Comparison of ENCODE assay signal across 21 mouse cellular contexts in genomic region chr2:57522465-57522864, GRCm38 (mm10).
"Had no signal": no experiment of that assay in that cellular context is flagged by ENCODE, and none has a peak within 500 bp of the region (broad histone marks: within the 10 kb centered on the region; RNA-seq: fewer than 3 reads in every experiment).

No protein-coding gene starts in this region.

- H3K27ac ChIP-seq: kidney, embryonic 15.5 days; limb, embryonic 12.5 days; limb, embryonic 15.5 days; liver, embryonic 14.5 days; macrophage; midbrain, embryonic 12.5 days; neural tube, embryonic 13.5 days had no signal

- ATAC-seq: liver, postnatal 0 days; lung, postnatal 0 days had no signal

- DNase-seq: kidney, adult 8-10 months; kidney, postnatal 10 days; kidney, postnatal 36 days; layer of hippocampus, postnatal 36 days; left cerebral cortex, postnatal 4 days; liver, postnatal 0 days; lung, embryonic 14.5 days; right cerebral cortex, postnatal 25 days; spleen, adult 18-20 months; thymus, adult 18-20 months; thymus, postnatal 36 days had no signal

- H3K4me2 ChIP-seq: kidney, embryonic 15.5 days; limb, embryonic 12.5 days; limb, embryonic 15.5 days; liver, embryonic 11.5 days; lung, embryonic 14.5 days; midbrain, embryonic 12.5 days; neural tube, embryonic 13.5 days had no signal

- H3K9ac ChIP-seq: kidney, embryonic 15.5 days; limb, embryonic 12.5 days; limb, embryonic 15.5 days; liver, embryonic 14.5 days; liver, postnatal 0 days; lung, embryonic 14.5 days; midbrain, embryonic 12.5 days; neural tube, embryonic 13.5 days had no signal

- H3K4me1 ChIP-seq: kidney, embryonic 15.5 days; limb, embryonic 15.5 days had no signal

- H3K27me3 ChIP-seq: kidney, embryonic 15.5 days; limb, embryonic 12.5 days; limb, embryonic 15.5 days; midbrain, embryonic 12.5 days had no signal

- H3K4me3 ChIP-seq: kidney, embryonic 15.5 days; limb, embryonic 12.5 days; limb, embryonic 15.5 days; midbrain, embryonic 12.5 days; myocyte; neural tube, embryonic 13.5 days had no signal

- H3K9me3 ChIP-seq: kidney, embryonic 15.5 days; limb, embryonic 12.5 days; limb, embryonic 15.5 days; midbrain, embryonic 12.5 days; neural tube, embryonic 13.5 days had no signal

- H3K36me3 ChIP-seq: kidney, embryonic 15.5 days; limb, embryonic 12.5 days; limb, embryonic 15.5 days; midbrain, embryonic 12.5 days; neural tube, embryonic 13.5 days had no signal
